Mouse (Mus musculus): Measurements from ENCODE around the gene Npcd.

GRCm38 (mm10) chr15:79763001-79763400, 71.0 kb downstream of the Npcd start:
- TF ChIP-seq POLR2A (IDR thresholded peaks at IDR 0.05; ENCODE audit: extremely low read depth, insufficient read depth, low read length) (no peak), CTCF (IDR thresholded peaks at IDR 0.05; ENCODE audit: extremely low read depth, insufficient read depth, low read length) (no peak)

All from cortical plate, adult 2 months (tissue).